Mouse (Mus musculus) hindbrain, embryonic 11.5 days (tissue): Measurements from ENCODE around the gene Mios. TPM values are rescaled to one million over a fixed set of nuclear protein-coding genes. Genes with fewer than 3 reads are reported as not detected.

Source experiments
- ATAC-seq: fragments of 200-750 bp; cut with Nextera tagmentation; 2 replicates; pipeline ENCODE4 v1.8.0; 2017; ENCODE audit warnings: mild to moderate bottlenecking, moderate TSS enrichment, moderate library complexity; ENCODE audit not compliant: low FRiP score
- DNase-seq: peaks from one replicate; pipeline ENCODE4 v3.0.0-alpha.2; 2015; ENCODE audit warnings: low spot score
- H3K27ac ChIP-seq: fragments of 300-500 bp; sonication (generic); 2 replicates; pipeline ENCODE4 v1.5.1; 2014; ENCODE audit warnings: mild to moderate bottlenecking, low read depth, low read length
- H3K27me3 ChIP-seq: fragments of 300-500 bp; sonication (generic); 2 replicates; pipeline ENCODE4 v1.6.1; 2014; ENCODE audit warnings: mild to moderate bottlenecking, low read length, moderate library complexity, mixed read lengths; ENCODE audit not compliant: control insufficient read depth, insufficient read depth
- H3K36me3 ChIP-seq: fragments of 300-500 bp; sonication (generic); 2 replicates; pipeline ENCODE4 v1.6.1; 2014; ENCODE audit warnings: mild to moderate bottlenecking, low read length, moderate library complexity, mixed read lengths; ENCODE audit not compliant: control insufficient read depth, insufficient read depth
- H3K4me1 ChIP-seq: fragments of 300-500 bp; sonication (generic); replicated peaks from 2 replicates; pipeline ENCODE4 v1.6.1; 2014; ENCODE audit warnings: low read length, mixed read lengths; ENCODE audit not compliant: control insufficient read depth, insufficient read depth
- H3K4me2 ChIP-seq: fragments of 300-500 bp; sonication (generic); replicated peaks from 2 replicates; pipeline ENCODE4 v1.6.1; 2014; ENCODE audit warnings: mild to moderate bottlenecking, low read depth, low read length
- H3K4me3 ChIP-seq: fragments of 300-500 bp; sonication (generic); 2 replicates; pipeline ENCODE4 v1.5.1; 2014; ENCODE audit warnings: low read depth, low read length
- H3K9ac ChIP-seq: fragments of 300-500 bp; sonication (generic); 2 replicates; pipeline ENCODE4 v1.6.1; 2014; ENCODE audit warnings: low read depth, low read length
- H3K9me3 ChIP-seq: fragments of 300-500 bp; sonication (generic); 2 replicates; pipeline ENCODE4 v1.6.1; 2016; ENCODE audit warnings: low read length; ENCODE audit not compliant: control insufficient read depth
- WGBS: fragments of 180-500 bp; shearing (Covaris S2); extraction: QIAGEN DNeasy Blood & Tissue Kit; methylation state at CpG from one replicate; pipeline ENCODE4 v1.1.7; 2014; 5-methylcytosine and 5-hydroxymethylcytosine counted together
- polyA plus RNA-seq: library from polyadenylated mRNA; unstranded; fragments of >200 nt; fragmentation: Nextera tagmentation; extraction: Ambion mirVana; gene quantifications from 2 replicates; pipeline ENCODE4 v1.2.1, GENCODE M21; 2014

Gene Mios
- polyA plus RNA-seq, 1 experiment from 2014 or later: 26.2 TPM

DNA sequence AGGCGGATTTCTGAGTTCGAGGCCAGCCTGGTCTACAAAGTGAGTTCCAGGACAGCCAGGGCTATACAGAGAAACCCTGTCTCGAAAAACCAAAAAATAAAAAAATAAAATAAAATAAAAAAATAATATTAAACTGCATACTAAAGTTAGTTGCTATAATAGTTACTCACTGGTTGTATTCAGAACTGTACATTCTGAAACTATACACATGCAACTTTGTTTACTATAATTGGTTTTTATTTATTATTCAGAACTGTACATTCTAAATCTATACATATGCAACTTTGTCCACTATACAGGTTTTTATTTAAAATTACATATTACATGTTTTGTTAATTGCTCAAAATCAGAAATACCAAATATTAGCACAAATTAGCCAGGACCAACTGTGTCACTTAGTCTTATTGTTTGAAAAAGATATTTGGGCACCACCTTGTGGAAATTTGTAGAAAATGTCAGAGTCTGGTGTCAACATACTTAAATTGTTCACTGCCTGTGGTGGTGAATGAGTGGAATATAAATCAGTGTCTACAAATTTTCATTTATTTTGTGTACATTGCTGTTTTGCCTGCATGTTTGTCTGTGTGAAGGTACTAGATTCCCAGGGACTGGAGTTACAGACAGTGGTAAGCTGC lies 20.3 kb upstream of the Mios start:
- H3K9ac ChIP-seq: no peak overlapping the region
- H3K9me3 ChIP-seq: no peaks in the 10 kb centered on the region
- no peak overlapping the region for H3K4me3 ChIP-seq
- no peak overlapping the region for H3K4me2 ChIP-seq
- ATAC-seq (no peak), DNase-seq (no peak)
- no peaks in the 10 kb centered on the region for H3K36me3 ChIP-seq
- 80% methylated on average over 3 of the region's 3 CpGs for WGBS
- H3K4me1 ChIP-seq: no peaks in the 10 kb centered on the region
- H3K27ac ChIP-seq: no peak overlapping the region
- H3K27me3 ChIP-seq: no peaks in the 10 kb centered on the region

DNA sequence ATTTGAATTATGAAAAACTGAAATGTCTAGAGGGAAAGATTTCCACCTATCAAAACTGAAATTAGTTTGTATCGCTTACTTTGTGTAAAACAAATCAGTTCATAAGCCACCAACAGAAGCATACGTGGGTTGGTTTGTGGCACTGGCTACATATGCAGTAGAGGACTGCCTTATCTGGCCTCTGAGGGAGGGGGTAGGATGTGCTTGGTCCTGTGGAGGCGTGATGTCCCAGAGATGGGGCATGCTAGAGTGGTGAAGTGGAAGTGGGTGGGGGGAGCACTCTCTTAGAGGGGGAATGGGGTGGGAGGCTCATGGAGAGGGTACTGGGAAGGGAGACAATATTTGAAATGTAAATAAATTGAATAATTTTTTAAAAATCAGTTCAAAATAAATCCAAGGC lies 19.1 kb upstream of the Mios start:
- ATAC-seq: no peak
- WGBS: 66% methylated on average over 3 of the region's 3 CpGs

DNA sequence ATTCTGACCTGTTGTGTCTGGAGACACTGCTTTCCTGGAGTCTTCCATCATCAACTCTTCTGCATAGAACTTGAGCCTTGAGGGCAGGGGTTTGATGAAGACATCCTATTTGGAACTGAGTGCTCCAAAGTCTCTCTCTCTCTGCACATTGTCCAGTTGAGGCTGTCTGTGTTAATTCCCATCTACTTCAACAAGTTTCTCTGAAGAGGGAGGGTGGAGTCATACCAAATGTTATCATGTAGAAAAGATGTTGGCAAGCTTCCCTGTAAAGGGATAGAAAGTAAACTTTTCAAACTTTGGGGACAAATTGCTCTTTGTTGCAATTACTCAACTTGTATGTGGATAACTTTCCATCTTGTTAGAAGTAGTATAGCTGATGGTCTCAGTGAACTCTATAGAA lies 16.5 kb upstream of the Mios start, which contains the start of gene Col28a1:
Gene Col28a1, minus strand, starts transcription at position 101 of the 400 bp plus-strand sequence.
- no peaks in the 10 kb centered on the region for H3K36me3 ChIP-seq
- H3K4me2 ChIP-seq: no peak within 1 kb of the TSS
- H3K27ac ChIP-seq: no peak within 1 kb of the TSS
- DNase-seq (no peak), ATAC-seq (no peak)
- no peaks in the 10 kb centered on the region for H3K27me3 ChIP-seq
- H3K9me3 ChIP-seq: no peaks in the 10 kb centered on the region
- no peak within 1 kb of the TSS for H3K9ac ChIP-seq
- no peaks in the 10 kb centered on the region for H3K4me1 ChIP-seq
- no peak within 1 kb of the TSS for H3K4me3 ChIP-seq

More for the DNA sequence above, 19.1 kb upstream of the Mios start:
- no peaks in the 10 kb centered on the region for H3K9me3 ChIP-seq
- H3K4me1 ChIP-seq: no peaks in the 10 kb centered on the region
- H3K9ac ChIP-seq: no peak overlapping the region
- H3K27ac ChIP-seq: no peak overlapping the region
- H3K36me3 ChIP-seq: no peaks in the 10 kb centered on the region
- H3K4me3 ChIP-seq: no peak overlapping the region
- DNase-seq: no peak
- H3K4me2 ChIP-seq: no peak overlapping the region
- no peaks in the 10 kb centered on the region for H3K27me3 ChIP-seq

DNA sequence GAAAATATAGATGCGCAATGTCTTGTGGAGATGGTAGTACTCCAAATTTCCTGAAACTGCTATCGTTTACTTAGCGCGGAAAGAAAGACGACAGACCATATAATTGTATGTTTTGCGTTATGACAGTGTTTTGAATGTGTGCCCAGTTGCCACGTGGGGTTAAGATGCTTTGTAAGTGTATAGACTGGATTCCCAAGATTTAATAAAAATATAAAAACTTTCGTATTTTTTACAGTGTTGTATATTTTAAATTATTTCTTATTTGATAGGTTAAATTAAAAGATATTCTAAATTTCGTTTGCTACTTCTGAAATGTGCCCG lies 804 bp downstream of the Mios start:
- Histone ChIP-seq H3K27ac (peak overlapping the region; percentile 86; the same call in 1 of the 2 replicates), H3K4me2 (peak overlapping the region; percentile 41), H3K4me1 (no peaks in the 10 kb centered on the region), H3K4me3 (peak overlapping the region; percentile 74), H3K27me3 (no peaks in the 10 kb centered on the region), H3K36me3 (no peaks in the 10 kb centered on the region), H3K9ac (peak overlapping the region; percentile 85), H3K9me3 (no peaks in the 10 kb centered on the region)
- DNase-seq: no peak
- WGBS: 12% methylated on average over 10 of the region's 10 CpGs
- peak; percentile 3; the same call in 1 of the 2 replicates for ATAC-seq

- 84% methylated on average over 3 of the region's 3 CpGs for WGBS
- ATAC-seq (no peak), DNase-seq (peak; percentile 8)
These were observed 1.6 kb downstream of the Mios start for GRCm38 (mm10) chr6:8210661-8211060.

GRCm38 (mm10) chr6:8227035-8227434 lies 18.0 kb downstream of the Mios start:
- H3K4me2 ChIP-seq: no peak overlapping the region
- no peaks in the 10 kb centered on the region for H3K27me3 ChIP-seq
- no peak overlapping the region for H3K27ac ChIP-seq
- H3K4me3 ChIP-seq: no peak overlapping the region
- 89% methylated on average over 3 of the region's 3 CpGs for WGBS
- ATAC-seq: no peak
- H3K9me3 ChIP-seq: no peaks in the 10 kb centered on the region
- H3K36me3 ChIP-seq: peaks cover under 1% of the 10 kb centered on the region; the same call in 1 of the 2 replicates
- DNase-seq: no peak
- no peaks in the 10 kb centered on the region for H3K4me1 ChIP-seq
- no peak overlapping the region for H3K9ac ChIP-seq

More at GRCm38 (mm10) chr6:8210661-8211060, 1.6 kb downstream of the Mios start:
- Histone ChIP-seq H3K4me2 (no peak overlapping the region), H3K9me3 (no peaks in the 10 kb centered on the region), H3K27ac (no peak overlapping the region), H3K27me3 (no peaks in the 10 kb centered on the region), H3K36me3 (no peaks in the 10 kb centered on the region), H3K9ac (no peak overlapping the region), H3K4me3 (no peak overlapping the region), H3K4me1 (no peaks in the 10 kb centered on the region)

- Histone ChIP-seq H3K4me2 (no peak overlapping the region), H3K9ac (no peak overlapping the region), H3K27me3 (no peaks in the 10 kb centered on the region), H3K27ac (no peak overlapping the region), H3K36me3 (no peaks in the 10 kb centered on the region), H3K9me3 (no peaks in the 10 kb centered on the region), H3K4me1 (no peaks in the 10 kb centered on the region), H3K4me3 (no peak overlapping the region)
- ATAC-seq (no peak), DNase-seq (no peak)
- WGBS: 90% methylated on average over 3 of the region's 3 CpGs
These were observed 19.6 kb downstream of the Mios start for GRCm38 (mm10) chr6:8228596-8228995.

DNA sequence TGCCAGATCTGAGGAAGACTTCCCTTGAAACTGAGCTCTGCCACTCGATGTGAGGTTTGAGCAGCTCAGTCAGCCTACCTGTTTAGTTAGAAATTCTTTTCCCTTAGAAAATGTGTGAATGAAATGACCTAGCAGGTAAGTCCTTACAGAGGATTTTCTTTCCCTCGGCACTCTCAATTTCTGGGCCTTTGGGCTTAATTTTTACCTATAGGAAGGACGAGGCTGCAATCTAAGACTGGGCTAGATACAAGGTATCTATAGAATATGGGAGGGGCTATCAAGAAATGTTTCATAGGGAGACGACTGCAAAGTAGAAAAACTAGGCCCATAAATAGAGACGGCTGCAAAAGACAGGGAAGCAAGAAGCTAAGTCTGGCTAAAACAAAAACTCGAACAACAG lies 49.3 kb downstream of the Mios start:
- ATAC-seq (no peak), DNase-seq (peak; percentile 2)
- WGBS: 10% methylated on average over 6 of the region's 6 CpGs

DNA sequence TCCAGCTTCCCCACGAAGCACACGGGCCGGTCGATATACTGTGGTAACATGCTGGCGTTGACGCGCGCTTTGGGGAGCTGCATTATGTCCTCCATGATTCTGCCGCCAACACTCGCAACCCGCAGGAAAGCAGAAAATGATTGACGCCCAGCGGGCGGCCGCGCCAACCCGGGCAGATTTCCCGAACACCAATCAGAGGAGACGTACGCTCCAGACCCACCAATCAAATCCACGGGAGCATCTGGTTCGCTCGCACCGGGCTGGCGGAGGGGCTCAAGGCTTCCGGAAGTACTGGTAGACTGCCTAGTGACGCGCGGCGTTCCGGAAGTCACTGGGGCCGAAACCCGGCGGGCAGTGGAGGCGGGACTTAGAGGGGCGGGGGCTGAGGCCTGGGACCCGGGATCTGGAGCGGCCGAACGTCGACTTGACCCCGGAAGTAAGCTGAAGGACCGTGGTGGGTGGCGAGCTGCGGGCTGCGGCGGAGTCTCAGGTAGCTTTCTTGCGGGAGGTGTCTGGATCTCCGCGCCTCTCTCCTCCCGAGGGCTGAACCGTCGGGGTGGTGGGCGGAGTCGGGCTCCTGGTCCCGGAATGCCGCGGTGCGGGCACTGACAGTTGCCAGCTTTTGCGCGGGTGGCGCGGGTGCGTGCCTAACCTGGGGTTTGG lies 50.1 kb downstream of the Mios start, which contains the start of the genes Rpa3, Umad1 and Gm45062:
Gene Rpa3, minus strand, starts transcription at position 170 of the 663 bp plus-strand sequence.
Gene Umad1, plus strand, starts transcription at position 285 of the 663 bp plus-strand sequence.
Gene Gm45062, plus strand, starts transcription at position 447 of the 663 bp plus-strand sequence.
- peak within 1 kb of the TSS; percentile 79 for H3K9ac ChIP-seq
- peak within 1 kb of the TSS; percentile 59 for H3K4me3 ChIP-seq
- DNase-seq (peak; percentile 95), ATAC-seq (peak; percentile 100)
- peak within 1 kb of the TSS; percentile 95 for H3K4me2 ChIP-seq
- H3K4me1 ChIP-seq: no peaks in the 10 kb centered on the region; the same call in 1 of the 2 replicates
- H3K27ac ChIP-seq: peak within 1 kb of the TSS; percentile 56
- no peaks in the 10 kb centered on the region for H3K36me3 ChIP-seq
- H3K9me3 ChIP-seq: no peaks in the 10 kb centered on the region
- H3K27me3 ChIP-seq: no peaks in the 10 kb centered on the region
- under 1% methylated on average over 58 of the region's 64 CpGs for WGBS

More for the DNA sequence above, 49.3 kb downstream of the Mios start:
- Histone ChIP-seq H3K27ac (no peak overlapping the region; the same call in 1 of the 2 replicates), H3K27me3 (no peaks in the 10 kb centered on the region), H3K4me1 (no peaks in the 10 kb centered on the region; the same call in 1 of the 2 replicates), H3K4me2 (peak overlapping the region; percentile 58), H3K9me3 (no peaks in the 10 kb centered on the region), H3K36me3 (no peaks in the 10 kb centered on the region), H3K9ac (peak overlapping the region; percentile 79), H3K4me3 (peak overlapping the region; percentile 59)
